Mouse (Mus musculus) kidney, embryonic 16.5 days (tissue): ENCODE data around the gene Shmt2. TPM values are rescaled to one million over a fixed set of nuclear protein-coding genes. Genes with fewer than 3 reads are reported as not detected.

Experiments
- polyA plus RNA-seq: library from polyadenylated mRNA; unstranded; fragments of >200 nt; fragmentation: Nextera tagmentation; extraction: Ambion mirVana; gene quantifications from 2 replicates; pipeline ENCODE4 v1.2.1, GENCODE M21; 2015

Gene Shmt2
- polyA plus RNA-seq, 1 experiment from 2014 or later: 123 TPM

Other genes starting within 250 kb of the Shmt2 start
- gene Mbd6, start 233.4 kb downstream of the Shmt2 start, polyA plus RNA-seq: 13.3 and 14.8 TPM in 2 replicates
- 115 and 123 TPM in 2 replicates for gene Mars, start 210.7 kb downstream of the Shmt2 start, polyA plus RNA-seq
- 2.5 and 2.6 TPM in 2 replicates for gene Arhgap9, start 200.5 kb downstream of the Shmt2 start, polyA plus RNA-seq
- 7.5 and 9.5 TPM in 2 replicates for gene Gli1, start 180.5 kb downstream of the Shmt2 start, polyA plus RNA-seq
- 0.08 TPM in 1 of 2 replicates, not detected in the other for gene Inhbe, start 168.0 kb downstream of the Shmt2 start, polyA plus RNA-seq
- 0.09 and 0.24 TPM in 2 replicates for gene Inhbc, start 152.0 kb downstream of the Shmt2 start, polyA plus RNA-seq
- 28.1 and 29.0 TPM in 2 replicates for gene R3hdm2, start 142.1 kb downstream of the Shmt2 start, polyA plus RNA-seq
- 0.85 and 1.9 TPM in 2 replicates for gene Stac3, start 20.8 kb downstream of the Shmt2 start, polyA plus RNA-seq
- 74.4 and 77.3 TPM in 2 replicates for gene Ndufa4l2, start 7.5 kb downstream of the Shmt2 start, polyA plus RNA-seq
- gene Nxph4, start 12.1 kb upstream of the Shmt2 start, polyA plus RNA-seq: 1.8 and 2.3 TPM in 2 replicates
- 70.9 and 71.7 TPM in 2 replicates for gene Lrp1, start 98.7 kb upstream of the Shmt2 start, polyA plus RNA-seq
- gene Stat6, start 120.5 kb upstream of the Shmt2 start, polyA plus RNA-seq: 33.8 and 37.4 TPM in 2 replicates
- 10.6 and 10.7 TPM in 2 replicates for gene Nemp1, start 144.5 kb upstream of the Shmt2 start, polyA plus RNA-seq
- gene Nab2, start 146.1 kb upstream of the Shmt2 start, polyA plus RNA-seq: 28.8 and 32.1 TPM in 2 replicates
- 0.31 and 0.50 TPM in 2 replicates for gene Myo1a, start 182.7 kb upstream of the Shmt2 start, polyA plus RNA-seq
- 1.7 and 2.0 TPM in 2 replicates for gene Tac2, start 202.0 kb upstream of the Shmt2 start, polyA plus RNA-seq
- 4.0 and 4.1 TPM in 2 replicates for gene Zbtb39, start 217.1 kb upstream of the Shmt2 start, polyA plus RNA-seq
- 10.7 and 11.9 TPM in 2 replicates for gene Gpr182, start 229.3 kb upstream of the Shmt2 start, polyA plus RNA-seq
- 0.22 and 0.23 TPM in 2 replicates for gene Rdh1, start 237.3 kb upstream of the Shmt2 start, polyA plus RNA-seq
- gene Rdh16f1, start 237.3 kb upstream of the Shmt2 start, polyA plus RNA-seq: 0.42 and 0.72 TPM in 2 replicates